In genomic region chr3:145775236-145775635, GRCm38 (mm10) we compare ENCODE assay signal across 23 mouse cellular contexts. TPM values are rescaled to one million over a fixed set of nuclear protein-coding genes. Genes with fewer than 3 reads are reported as not detected.
"Had no signal": no experiment of that assay in that cellular context is flagged by ENCODE, and none has a peak within 500 bp of the region (broad histone marks: within the 10 kb centered on the region; RNA-seq: fewer than 3 reads in every experiment).

No protein-coding gene starts in this region.

- H3K27me3 ChIP-seq: heart, embryonic 15.5 days; hindbrain, embryonic 13.5 days; hindbrain, embryonic 15.5 days; limb, embryonic 12.5 days; liver, embryonic 13.5 days; liver, embryonic 15.5 days had no signal

- DNase-seq: gastrocnemius, postnatal 14 days; gastrocnemius, postnatal 36 days; heart, adult 11 months; heart, adult 2 months; heart, postnatal 14 days; heart, postnatal 36 days; kidney, adult 9 months; kidney, postnatal 10 days; layer of hippocampus, adult 9-11 months; liver; liver, embryonic 13.5 days had no signal

- H3K36me3 ChIP-seq: heart, embryonic 13.5 days; heart, embryonic 15.5 days; hindbrain, embryonic 13.5 days; hindbrain, embryonic 15.5 days; limb, embryonic 10.5 days; limb, embryonic 12.5 days; liver, embryonic 13.5 days; liver, embryonic 15.5 days had no signal

- H3K4me2 ChIP-seq: heart, embryonic 11.5 days; heart, embryonic 13.5 days; heart, embryonic 15.5 days; hindbrain, embryonic 13.5 days; hindbrain, embryonic 15.5 days; limb, embryonic 12.5 days; liver, embryonic 11.5 days; liver, embryonic 13.5 days; liver, embryonic 15.5 days had no signal

- H3K4me3 ChIP-seq: heart, adult 2 months; heart, embryonic 13.5 days; heart, embryonic 15.5 days; hindbrain, embryonic 13.5 days; hindbrain, embryonic 15.5 days; left cerebral cortex, adult 2 months; limb, embryonic 10.5 days; limb, embryonic 12.5 days; liver, embryonic 13.5 days; liver, embryonic 15.5 days had no signal

- H3K27ac ChIP-seq: heart, adult 2 months; heart, embryonic 13.5 days; heart, embryonic 15.5 days; hindbrain, embryonic 13.5 days; hindbrain, embryonic 15.5 days; hindbrain, postnatal 0 days; left cerebral cortex, adult 2 months; limb, embryonic 10.5 days; limb, embryonic 12.5 days; liver, embryonic 13.5 days; liver, embryonic 15.5 days had no signal

- H3K9me3 ChIP-seq: heart, embryonic 13.5 days; heart, embryonic 15.5 days; hindbrain, embryonic 13.5 days; hindbrain, embryonic 15.5 days; limb, embryonic 10.5 days; limb, embryonic 12.5 days; liver, embryonic 13.5 days; liver, embryonic 15.5 days had no signal

- ATAC-seq: hindbrain, postnatal 0 days had no signal

- H3K9ac ChIP-seq: heart, embryonic 13.5 days; heart, embryonic 15.5 days; hindbrain, embryonic 13.5 days; hindbrain, embryonic 15.5 days; limb, embryonic 12.5 days; liver, embryonic 13.5 days; liver, embryonic 15.5 days had no signal

RNA-seq across cellular contexts. Expression of gene Ddah1, which starts 16.8 kb away (rescaled TPM):
- total RNA-seq: hematopoietic stem cell, adult 5-6 weeks had no signal
